21 mouse cellular contexts compared by ENCODE assay signal in the genomic region with DNA sequence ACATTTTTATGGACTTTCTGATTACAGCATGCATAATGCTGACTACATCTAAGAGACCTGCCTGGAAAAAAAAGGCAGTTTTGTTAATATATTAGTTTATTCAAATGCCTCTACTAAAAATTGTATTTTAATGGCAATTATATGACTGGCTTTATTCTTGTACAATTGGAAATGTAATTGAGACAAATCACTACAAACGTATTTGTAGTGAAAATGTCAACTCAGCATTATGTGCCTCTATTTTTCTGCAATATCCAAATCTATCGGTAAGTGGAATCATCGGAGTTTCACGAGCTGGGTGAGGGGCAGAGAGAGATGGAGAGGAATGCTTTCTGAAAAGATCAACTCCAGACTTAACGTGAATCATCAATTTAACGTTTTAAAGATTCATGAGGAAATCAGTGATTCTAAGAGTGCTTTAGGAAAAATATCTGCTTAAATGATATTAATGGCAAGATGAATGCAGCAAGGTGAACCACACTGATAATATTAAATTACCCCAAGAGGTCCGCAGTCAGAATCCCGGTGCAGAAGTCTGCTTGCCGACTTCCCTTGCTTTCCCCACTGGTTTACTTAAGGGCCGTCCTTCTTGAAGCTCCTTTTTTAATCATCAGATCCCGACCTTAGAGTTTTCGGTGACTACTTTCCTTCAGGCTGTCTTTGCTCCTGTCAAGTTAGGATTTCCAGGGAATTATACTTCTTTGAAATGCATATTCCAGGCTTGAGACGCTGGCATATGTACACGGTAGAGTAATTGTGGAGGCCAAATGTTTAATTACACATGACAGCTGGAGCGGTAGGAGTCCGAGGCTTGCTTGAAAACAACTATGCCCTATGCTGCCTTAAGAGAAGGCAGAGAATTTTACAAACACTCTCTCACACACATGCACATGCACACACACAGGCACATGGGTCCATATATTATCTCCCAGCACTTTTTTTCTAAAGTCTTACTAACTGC.
DNase-seq lines count a peak whose midpoint lies in the region; ATAC-seq and TF ChIP-seq lines count a peak whose summit lies in the region.
"Had no signal": no experiment of that assay in that cellular context is flagged by ENCODE, and none has a peak within 500 bp of the region (broad histone marks: within the 10 kb centered on the region; RNA-seq: fewer than 3 reads in every experiment).

No protein-coding gene starts in this region.

- H3K9me3 ChIP-seq in forebrain, embryonic 14.5 days (replicated peaks; ENCODE audit: control insufficient read depth, low read length) = no peaks in the 10 kb centered on the region
- H3K9me3 ChIP-seq in forebrain, embryonic 15.5 days = no peaks in the 10 kb centered on the region
- H3K9me3 ChIP-seq in ES-E14 (ENCODE audit: control insufficient read depth, insufficient read depth, low read depth, low read length) = no peaks in the 10 kb centered on the region
- no peaks in the 10 kb centered on the region for H3K9me3 ChIP-seq in midbrain, embryonic 10.5 days (replicated peaks)
- H3K9me3 ChIP-seq in midbrain, embryonic 16.5 days (replicated peaks; ENCODE audit: control insufficient read depth, low read length, poor library complexity, severe bottlenecking) = no peaks in the 10 kb centered on the region
- no peaks in the 10 kb centered on the region for H3K9me3 ChIP-seq in intestine, embryonic 15.5 days

- in situ Hi-C loops in ES-E14 (cut with MboI; ENCODE audit: low sequenced_read_pairs in 2 of 2, unreplicated experiment in 2 of 2) = no loop called here

- H3K27ac ChIP-seq in forebrain, embryonic 14.5 days (ENCODE audit: low read depth, low read length) = no peak overlapping the region
- no peak overlapping the region for H3K27ac ChIP-seq in forebrain, embryonic 15.5 days (replicated peaks)
- H3K27ac ChIP-seq in ES-E14 (ENCODE audit: insufficient read depth, low read depth, low read length, poor library complexity, severe bottlenecking) = no peak overlapping the region
- peak overlapping the region; percentile 25; the same call in 1 of the 2 replicates for H3K27ac ChIP-seq in midbrain, embryonic 10.5 days (replicated peaks)
- H3K27ac ChIP-seq in midbrain, embryonic 16.5 days (ENCODE audit: low read length) = no peak overlapping the region
- no peak overlapping the region for H3K27ac ChIP-seq in intestine, embryonic 15.5 days
- H3K27ac ChIP-seq: macrophage had no signal

- DNase-seq in forebrain, embryonic 14.5 days (ENCODE audit: low spot score) = peak; percentile 39
- DNase-seq in ES-E14 (ENCODE audit: low read depth, low spot score) = no peak
- DNase-seq in midbrain, embryonic 10.5 days (ENCODE audit: low spot score) = no peak
- DNase-seq in lung, postnatal 10 days = no peak
- no peak for DNase-seq in heart, postnatal 4 days
- DNase-seq: adrenal gland, postnatal 14 days; cerebellum, adult 9-11 months; gastrocnemius, postnatal 14 days; heart, adult 11 months; kidney, adult 8-10 months; kidney, postnatal 10 days; thymus, adult 18-20 months; thymus, postnatal 4 days had no signal

- no peak overlapping the region for H3K9ac ChIP-seq in forebrain, embryonic 14.5 days (ENCODE audit: low read length)
- H3K9ac ChIP-seq in forebrain, embryonic 15.5 days (replicated peaks) = no peak overlapping the region
- no peak overlapping the region for H3K9ac ChIP-seq in ES-E14 (ENCODE audit: insufficient read depth, low read depth, low read length, poor library complexity, severe bottlenecking)
- no peak overlapping the region for H3K9ac ChIP-seq in midbrain, embryonic 16.5 days (ENCODE audit: low read depth, low read length)
- no peak overlapping the region for H3K9ac ChIP-seq in intestine, embryonic 15.5 days

- 0 out of 2 replicates have a peak, but pooled peaks have one; percentile 23 for ATAC-seq in forebrain, embryonic 14.5 days
- no peak for ATAC-seq in forebrain, embryonic 15.5 days (replicated peaks)
- peak; percentile 54; the same call in 1 of the 2 replicates for ATAC-seq in midbrain, embryonic 16.5 days
- no peak for ATAC-seq in intestine, embryonic 15.5 days
- ATAC-seq: forebrain, embryonic 16.5 days; inflammation-experienced regulatory T-cells, adult 6 months had no signal

- H3K36me3 ChIP-seq in forebrain, embryonic 14.5 days (ENCODE audit: control insufficient read depth, insufficient read depth, low read length) = no peaks in the 10 kb centered on the region
- H3K36me3 ChIP-seq in forebrain, embryonic 15.5 days = no peaks in the 10 kb centered on the region
- H3K36me3 ChIP-seq in ES-E14 (ENCODE audit: control insufficient read depth, insufficient read depth, low read length, poor library complexity, severe bottlenecking) = no peaks in the 10 kb centered on the region
- H3K36me3 ChIP-seq in midbrain, embryonic 10.5 days = no peaks in the 10 kb centered on the region
- H3K36me3 ChIP-seq in midbrain, embryonic 16.5 days (ENCODE audit: control insufficient read depth, insufficient read depth, low read length) = no peaks in the 10 kb centered on the region
- H3K36me3 ChIP-seq in intestine, embryonic 15.5 days = no peaks in the 10 kb centered on the region

- no peak overlapping the region for H3K4me3 ChIP-seq in forebrain, embryonic 14.5 days (ENCODE audit: low read depth, low read length)
- no peak overlapping the region for H3K4me3 ChIP-seq in forebrain, embryonic 15.5 days
- H3K4me3 ChIP-seq in ES-E14 (ENCODE audit: insufficient read depth in 1 of 2, low read depth in 1 of 2, low read length in 2 of 2, poor library complexity in 1 of 2, severe bottlenecking in 1 of 2) = no peak overlapping the region
- H3K4me3 ChIP-seq in midbrain, embryonic 10.5 days = no peak overlapping the region
- H3K4me3 ChIP-seq in midbrain, embryonic 16.5 days (ENCODE audit: low read depth, low read length) = no peak overlapping the region
- no peak overlapping the region for H3K4me3 ChIP-seq in intestine, embryonic 15.5 days (replicated peaks)
- H3K4me3 ChIP-seq: erythroblast, embryonic 14.5 days had no signal

- H3K27me3 ChIP-seq in forebrain, embryonic 14.5 days (replicated peaks; ENCODE audit: control insufficient read depth, insufficient read depth, low read length) = no peaks in the 10 kb centered on the region
- H3K27me3 ChIP-seq in forebrain, embryonic 15.5 days = no peaks in the 10 kb centered on the region
- no peaks in the 10 kb centered on the region for H3K27me3 ChIP-seq in midbrain, embryonic 10.5 days (ENCODE audit: low read depth, poor library complexity, severe bottlenecking)
- no peaks in the 10 kb centered on the region for H3K27me3 ChIP-seq in midbrain, embryonic 16.5 days (ENCODE audit: control insufficient read depth, insufficient read depth, low read depth, low read length)
- H3K27me3 ChIP-seq in intestine, embryonic 15.5 days (replicated peaks) = no peaks in the 10 kb centered on the region

- H3K4me1 ChIP-seq in forebrain, embryonic 14.5 days (ENCODE audit: control insufficient read depth, insufficient read depth, low read length) = peaks cover 3% of the 10 kb centered on the region; the same call in 1 of the 2 replicates
- peaks cover 6% of the 10 kb centered on the region for H3K4me1 ChIP-seq in forebrain, embryonic 15.5 days
- no peaks in the 10 kb centered on the region for H3K4me1 ChIP-seq in ES-E14 (ENCODE audit: control insufficient read depth in 2 of 2, insufficient read depth in 2 of 2, low read length in 2 of 2, poor library complexity in 1 of 2)
- H3K4me1 ChIP-seq in midbrain, embryonic 10.5 days = peaks cover 8% of the 10 kb centered on the region; the same call in 1 of the 2 replicates
- no peaks in the 10 kb centered on the region for H3K4me1 ChIP-seq in midbrain, embryonic 16.5 days (ENCODE audit: control insufficient read depth, insufficient read depth, low read length)
- H3K4me1 ChIP-seq in intestine, embryonic 15.5 days (replicated peaks) = no peaks in the 10 kb centered on the region

- 59% methylated on average over 16 of the region's 16 CpGs for WGBS in forebrain, embryonic 14.5 days
- WGBS in forebrain, embryonic 15.5 days = 54% methylated on average over 16 of the region's 16 CpGs
- WGBS in midbrain, embryonic 10.5 days = 75% methylated on average over 16 of the region's 16 CpGs
- WGBS in midbrain, embryonic 16.5 days = 33% methylated on average over 16 of the region's 16 CpGs
- 77% methylated on average over 16 of the region's 16 CpGs for WGBS in intestine, embryonic 15.5 days

- H3K4me2 ChIP-seq in forebrain, embryonic 14.5 days (ENCODE audit: low read length) = no peak overlapping the region
- no peak overlapping the region for H3K4me2 ChIP-seq in forebrain, embryonic 15.5 days (replicated peaks)
- H3K4me2 ChIP-seq in midbrain, embryonic 16.5 days (ENCODE audit: low read length) = peak overlapping the region; percentile 11
- no peak overlapping the region for H3K4me2 ChIP-seq in intestine, embryonic 15.5 days (replicated peaks)
- H3K4me2 ChIP-seq: heart, embryonic 11.5 days had no signal

TF ChIP-seq in ES-E14, 5 proteins besides CTCF, POLR2A, EP300 and RAD21:
- TF ChIP-seq MAFK (IDR thresholded peaks at IDR 0.05; ENCODE audit: insufficient read depth, low read depth, low read length) (peak; percentile 84), ZNF384 (IDR thresholded peaks at IDR 0.05; ENCODE audit: low read depth, low read length) (no peak)

Comparison
In these comparisons a context has a peak if more than half of its experiments do, and no peak if none do; other contexts are left out.
1. ATAC-seq: peak in forebrain, embryonic 14.5 days (single experiment) and midbrain, embryonic 16.5 days (single experiment); none in forebrain, embryonic 15.5 days (single experiment) and intestine, embryonic 15.5 days (single experiment).